In the genomic region with DNA sequence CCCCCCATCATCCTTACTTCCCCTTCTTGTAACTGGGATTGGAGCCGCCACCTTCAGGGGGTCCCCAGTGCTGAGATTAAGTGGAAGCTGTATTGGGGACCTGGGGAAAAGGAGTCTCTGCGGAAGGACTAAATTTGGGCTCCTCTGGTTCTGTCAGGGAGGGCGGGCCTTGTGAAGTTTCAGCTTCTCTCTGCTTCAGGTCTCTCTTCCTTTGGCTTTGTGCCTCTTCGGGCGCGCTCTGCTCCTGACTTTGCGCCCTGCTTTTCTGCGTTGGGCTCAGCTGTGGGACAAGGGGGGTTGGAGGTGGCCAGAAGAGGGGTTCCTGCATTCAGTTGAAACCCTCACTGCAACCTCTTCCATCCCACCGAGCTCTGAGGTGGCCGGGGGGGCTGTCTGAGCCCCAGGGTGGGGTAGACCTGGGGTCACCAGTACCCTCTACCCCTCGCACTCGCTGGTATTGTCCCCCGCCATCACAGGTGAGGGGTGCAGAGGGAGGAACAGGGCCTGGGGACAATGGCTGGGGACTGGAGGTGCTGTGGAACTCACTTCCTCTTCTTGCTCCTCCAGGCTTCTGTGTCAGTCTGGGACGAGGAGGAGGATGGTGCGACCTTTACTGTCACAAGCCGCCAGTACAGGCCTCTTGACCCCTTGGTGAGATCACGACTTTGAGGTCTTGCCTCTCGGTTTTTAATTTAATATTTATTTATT, we compare ENCODE assay signal across 8 mouse cellular contexts. TPM values are rescaled to one million over a fixed set of nuclear protein-coding genes. Genes with fewer than 3 reads are reported as not detected.
A peak's percentile ranks its signal among the peaks of the same experiment; 100 is the strongest.
DNase-seq lines count a peak whose midpoint lies in the region; ATAC-seq lines count a peak whose summit lies in the region.

No protein-coding gene starts in this region.

- 31% methylated on average over 18 of the region's 18 CpGs for WGBS in neural tube, embryonic 11.5 days
- WGBS in embryonic facial prominence, embryonic 15.5 days: 28% methylated on average over 18 of the region's 18 CpGs
- WGBS in intestine, embryonic 14.5 days: 34% methylated on average over 18 of the region's 18 CpGs

- H3K4me3 ChIP-seq in neural tube, embryonic 11.5 days (ENCODE audit: low read depth, low read length): peak overlapping the region; percentile 91
- peak overlapping the region; percentile 78 for H3K4me3 ChIP-seq in embryonic facial prominence, embryonic 15.5 days (replicated peaks)
- H3K4me3 ChIP-seq in intestine, embryonic 14.5 days (ENCODE audit: low read depth, low read length): peak overlapping the region; percentile 95

- peaks cover 9% of the 10 kb centered on the region; the same call in 1 of the 2 replicates for H3K4me1 ChIP-seq in neural tube, embryonic 11.5 days (ENCODE audit: control insufficient read depth, insufficient read depth, low read length)
- peaks cover 30% of the 10 kb centered on the region for H3K4me1 ChIP-seq in embryonic facial prominence, embryonic 15.5 days
- H3K4me1 ChIP-seq in intestine, embryonic 14.5 days (replicated peaks; ENCODE audit: control insufficient read depth, insufficient read depth, low read length): peaks cover 17% of the 10 kb centered on the region

- H3K27me3 ChIP-seq in neural tube, embryonic 11.5 days (ENCODE audit: control insufficient read depth, insufficient read depth, low read length): no peaks in the 10 kb centered on the region
- no peaks in the 10 kb centered on the region for H3K27me3 ChIP-seq in embryonic facial prominence, embryonic 15.5 days
- no peaks in the 10 kb centered on the region for H3K27me3 ChIP-seq in intestine, embryonic 14.5 days (replicated peaks; ENCODE audit: control insufficient read depth, insufficient read depth, low read length)

- H3K4me2 ChIP-seq in neural tube, embryonic 11.5 days (ENCODE audit: low read depth): peak overlapping the region; percentile 99
- peak overlapping the region; percentile 98 for H3K4me2 ChIP-seq in embryonic facial prominence, embryonic 15.5 days (replicated peaks)
- peak overlapping the region; percentile 98 for H3K4me2 ChIP-seq in intestine, embryonic 14.5 days (ENCODE audit: low read length)

- DNase-seq in neural tube, embryonic 11.5 days (ENCODE audit: low spot score): no peak
- no peak for DNase-seq in neural tube, embryonic 10.5 days (ENCODE audit: extremely low spot score, low spot score)
- no peak for DNase-seq in intestine, embryonic 14.5 days (ENCODE audit: low spot score)
- DNase-seq in naive thymus-derived CD4-positive, alpha-beta T cell, adult 2 months (ENCODE audit: low read depth): peak; percentile 71
- DNase-seq in adipocyte (ENCODE audit: low spot score): no peak
- no peak for DNase-seq in cerebellum, postnatal 36 days
- DNase-seq in retina, postnatal 1 day: no peak

- H3K27ac ChIP-seq in neural tube, embryonic 11.5 days (ENCODE audit: low read depth, low read length): no peak overlapping the region
- H3K27ac ChIP-seq in embryonic facial prominence, embryonic 15.5 days (replicated peaks): peak overlapping the region; percentile 96
- H3K27ac ChIP-seq in intestine, embryonic 14.5 days (ENCODE audit: low read depth): no peak overlapping the region

- ATAC-seq in neural tube, embryonic 11.5 days (ENCODE audit: insufficient read depth, low FRiP score, low TSS enrichment): no peak
- no peak for ATAC-seq in embryonic facial prominence, embryonic 15.5 days (ENCODE audit: insufficient number of reproducible peaks, low FRiP score, low TSS enrichment, low read depth)
- no peak for ATAC-seq in intestine, embryonic 14.5 days (replicated peaks; ENCODE audit: low FRiP score, low TSS enrichment, low read depth)

- peaks cover 10% of the 10 kb centered on the region for H3K36me3 ChIP-seq in neural tube, embryonic 11.5 days (ENCODE audit: control insufficient read depth, insufficient read depth, low read length)
- H3K36me3 ChIP-seq in embryonic facial prominence, embryonic 15.5 days: peaks cover 45% of the 10 kb centered on the region
- H3K36me3 ChIP-seq in intestine, embryonic 14.5 days (ENCODE audit: control insufficient read depth, insufficient read depth, low read length): peaks cover 35% of the 10 kb centered on the region

- H3K9me3 ChIP-seq in neural tube, embryonic 11.5 days (ENCODE audit: control insufficient read depth, low read length): no peaks in the 10 kb centered on the region
- H3K9me3 ChIP-seq in embryonic facial prominence, embryonic 15.5 days (replicated peaks): no peaks in the 10 kb centered on the region
- no peaks in the 10 kb centered on the region for H3K9me3 ChIP-seq in intestine, embryonic 14.5 days (ENCODE audit: control insufficient read depth, low read length)

- H3K9ac ChIP-seq in neural tube, embryonic 11.5 days (ENCODE audit: low read length): peak overlapping the region; percentile 88
- H3K9ac ChIP-seq in embryonic facial prominence, embryonic 15.5 days: peak overlapping the region; percentile 67
- H3K9ac ChIP-seq in intestine, embryonic 14.5 days (ENCODE audit: low read length): peak overlapping the region; percentile 55

RNA-seq across cellular contexts. Expression of a gene that starts 2.0 kb away (rescaled TPM):
- 38.7 and 42.6 TPM in 2 replicates for polyA plus RNA-seq in neural tube, embryonic 11.5 days (2014; fragmentation: Nextera tagmentation; extraction: Ambion mirVana)
- 57.1 and 64.4 TPM in 2 replicates for polyA plus RNA-seq in embryonic facial prominence, embryonic 15.5 days (2015; fragmentation: Nextera tagmentation; extraction: Ambion mirVana)
- 31.3 and 34.5 TPM in 2 replicates for polyA plus RNA-seq in intestine, embryonic 14.5 days (2014; fragmentation: Nextera tagmentation; extraction: Ambion mirVana)

RNA-seq across cellular contexts. Expression of a gene that starts 8.8 kb away (rescaled TPM):
- polyA plus RNA-seq in neural tube, embryonic 11.5 days (2014; fragmentation: Nextera tagmentation; extraction: Ambion mirVana): 190 and 195 TPM in 2 replicates
- 145 and 163 TPM in 2 replicates for polyA plus RNA-seq in embryonic facial prominence, embryonic 15.5 days (2015; fragmentation: Nextera tagmentation; extraction: Ambion mirVana)
- polyA plus RNA-seq in intestine, embryonic 14.5 days (2014; fragmentation: Nextera tagmentation; extraction: Ambion mirVana): 163 and 175 TPM in 2 replicates

RNA-seq across cellular contexts. Expression of a gene that starts 9.1 kb away (rescaled TPM):
- polyA plus RNA-seq in neural tube, embryonic 11.5 days (2014; fragmentation: Nextera tagmentation; extraction: Ambion mirVana): 29.5 and 33.4 TPM in 2 replicates
- 36.2 and 36.5 TPM in 2 replicates for polyA plus RNA-seq in embryonic facial prominence, embryonic 15.5 days (2015; fragmentation: Nextera tagmentation; extraction: Ambion mirVana)
- 28.6 and 31.8 TPM in 2 replicates for polyA plus RNA-seq in intestine, embryonic 14.5 days (2014; fragmentation: Nextera tagmentation; extraction: Ambion mirVana)

RNA-seq across cellular contexts. Expression of a gene that starts 15.6 kb away (rescaled TPM):
- polyA plus RNA-seq in neural tube, embryonic 11.5 days (2014; fragmentation: Nextera tagmentation; extraction: Ambion mirVana): 10.5 and 11.2 TPM in 2 replicates
- 15.8 and 17.8 TPM in 2 replicates for polyA plus RNA-seq in embryonic facial prominence, embryonic 15.5 days (2015; fragmentation: Nextera tagmentation; extraction: Ambion mirVana)
- polyA plus RNA-seq in intestine, embryonic 14.5 days (2014; fragmentation: Nextera tagmentation; extraction: Ambion mirVana): 9.4 and 9.8 TPM in 2 replicates

RNA-seq across cellular contexts. Expression of a gene that starts 15.6 kb away (rescaled TPM):
- polyA plus RNA-seq in neural tube, embryonic 11.5 days (2014; fragmentation: Nextera tagmentation; extraction: Ambion mirVana): 12.9 and 16.2 TPM in 2 replicates
- 40.2 and 49.3 TPM in 2 replicates for polyA plus RNA-seq in embryonic facial prominence, embryonic 15.5 days (2015; fragmentation: Nextera tagmentation; extraction: Ambion mirVana)
- polyA plus RNA-seq in intestine, embryonic 14.5 days (2014; fragmentation: Nextera tagmentation; extraction: Ambion mirVana): 32.3 and 32.5 TPM in 2 replicates
